Mouse (Mus musculus) adipose tissue, adult 10 weeks (tissue): ENCODE results near the gene Nkain4. TPM values are rescaled to one million over a fixed set of nuclear protein-coding genes. Genes with fewer than 3 reads are reported as not detected.

Experiments used
- polyA plus RNA-seq: library from polyadenylated mRNA; stranded (reverse); fragments of 350-450 nt; fragmentation: Illumina TruSeq; extraction: RNeasy Lipid Tissue Mini Kit (QIAGEN cat#74804); gene quantifications from one replicate; pipeline ENCODE4 v1.2.3, GENCODE M21; 2014; ENCODE audit warnings: low read depth, low replicate concordance

Gene Nkain4
- polyA plus RNA-seq = 17.3 TPM

GRCm38 (mm10) chr2:180954061-180955047 is at the start of gene Nkain4:
Nkain4 (minus strand) TSS chr2:180954699.

GRCm38 (mm10) chr2:180986449-180986848 is 31.9 kb upstream of the Nkain4 start, which contains the start of gene Col20a1:
Col20a1 (plus strand) TSS chr2:180986535.

GRCm38 (mm10) chr2:180967010-180967763 is 12.7 kb upstream of the Nkain4 start, which contains the start of gene Arfgap1:
Arfgap1 (plus strand) TSS chr2:180967225.

GRCm38 (mm10) chr2:180928723-180929122 is 25.8 kb downstream of the Nkain4 start, which contains the start of gene Birc7:
Birc7 (plus strand) TSS chr2:180929023.

GRCm38 (mm10) chr2:180920810-180921400 is 33.6 kb downstream of the Nkain4 start, which contains the start of gene Ythdf1:
Ythdf1 (minus strand) TSS chr2:180920949.

Other genes with a start within 250 kb of the Nkain4 start
- gene Dido1, start 244.7 kb downstream of the Nkain4 start, polyA plus RNA-seq = 46.3 TPM
- 50.2 TPM for gene Gid8, start 244.6 kb downstream of the Nkain4 start, polyA plus RNA-seq
- gene Slc17a9, start 229.4 kb downstream of the Nkain4 start, polyA plus RNA-seq = 102 TPM
- not detected for gene Bhlhe23, start 177.8 kb downstream of the Nkain4 start, polyA plus RNA-seq
- 37.8 TPM for gene Ythdf1, start 33.8 kb downstream of the Nkain4 start, polyA plus RNA-seq
- not detected for gene Birc7, start 25.7 kb downstream of the Nkain4 start, polyA plus RNA-seq
- gene Arfgap1, start 12.5 kb upstream of the Nkain4 start, polyA plus RNA-seq = 84.0 TPM
- 3.1 TPM for gene Col20a1, start 31.8 kb upstream of the Nkain4 start, polyA plus RNA-seq
- gene Chrna4, start 88.8 kb upstream of the Nkain4 start, polyA plus RNA-seq = not detected
- 0.16 TPM for gene Kcnq2, start 180.6 kb upstream of the Nkain4 start, polyA plus RNA-seq
- gene Eef1a2, start 202.3 kb upstream of the Nkain4 start, polyA plus RNA-seq = not detected
- gene Ppdpf, start 232.5 kb upstream of the Nkain4 start, polyA plus RNA-seq = 69.1 TPM
- gene Ptk6, start 248.1 kb upstream of the Nkain4 start, polyA plus RNA-seq = not detected